Mouse (Mus musculus): ENCODE results near the gene Kif26a.

The Kif26a gene

GRCm38 (mm10) chr12:112215545-112215944, 69.5 kb downstream of the Kif26a start:
- no peak for DNase-seq (ENCODE audit: low read depth, low spot score)

DNA sequence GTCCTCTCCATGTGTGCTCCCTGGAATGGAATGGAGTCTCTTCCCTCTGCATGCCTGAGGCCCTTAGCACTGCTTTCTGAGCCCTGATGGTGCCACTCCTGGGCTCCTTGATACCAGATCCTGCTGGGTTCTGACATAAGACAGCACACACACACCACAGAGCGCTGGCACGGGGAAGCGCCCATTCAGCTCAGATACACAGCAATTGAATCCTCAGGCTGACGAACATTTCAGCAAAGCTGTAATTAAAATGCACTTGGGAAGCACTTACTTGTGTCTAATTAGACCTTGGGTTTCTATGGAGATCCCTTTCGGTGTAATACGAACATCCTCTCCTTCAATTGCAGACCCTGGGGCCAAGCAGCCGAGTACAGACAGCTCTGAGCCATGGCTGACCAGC, 71.0 kb downstream of the Kif26a start:
- no peak for DNase-seq (ENCODE audit: low read depth, low spot score)

DNA sequence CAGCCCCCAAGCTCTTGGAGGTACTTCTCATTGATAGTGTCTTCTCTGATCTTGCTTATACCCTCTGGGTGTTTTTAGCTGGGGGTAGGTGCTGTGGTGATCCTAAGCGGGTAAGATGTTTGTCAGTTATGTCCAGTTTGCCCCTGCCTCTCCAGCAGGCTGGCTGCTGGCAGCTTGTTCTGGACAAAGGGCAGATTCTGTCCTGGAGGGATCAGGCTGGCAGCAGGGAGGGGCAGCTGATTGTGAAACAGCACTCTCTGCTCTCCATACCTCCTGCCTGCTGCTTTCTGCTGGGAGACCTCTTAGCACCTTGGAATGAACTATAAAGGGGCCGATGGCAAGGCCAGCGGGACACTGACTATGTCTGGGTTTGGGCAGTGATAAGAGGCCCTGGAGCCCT, 71.7 kb downstream of the Kif26a start:
- no peak for DNase-seq (ENCODE audit: low read depth, low spot score)

- DNase-seq (ENCODE audit: low read depth, low spot score), result no peak
These were observed 75.3 kb downstream of the Kif26a start for GRCm38 (mm10) chr12:112221290-112221689.

DNA sequence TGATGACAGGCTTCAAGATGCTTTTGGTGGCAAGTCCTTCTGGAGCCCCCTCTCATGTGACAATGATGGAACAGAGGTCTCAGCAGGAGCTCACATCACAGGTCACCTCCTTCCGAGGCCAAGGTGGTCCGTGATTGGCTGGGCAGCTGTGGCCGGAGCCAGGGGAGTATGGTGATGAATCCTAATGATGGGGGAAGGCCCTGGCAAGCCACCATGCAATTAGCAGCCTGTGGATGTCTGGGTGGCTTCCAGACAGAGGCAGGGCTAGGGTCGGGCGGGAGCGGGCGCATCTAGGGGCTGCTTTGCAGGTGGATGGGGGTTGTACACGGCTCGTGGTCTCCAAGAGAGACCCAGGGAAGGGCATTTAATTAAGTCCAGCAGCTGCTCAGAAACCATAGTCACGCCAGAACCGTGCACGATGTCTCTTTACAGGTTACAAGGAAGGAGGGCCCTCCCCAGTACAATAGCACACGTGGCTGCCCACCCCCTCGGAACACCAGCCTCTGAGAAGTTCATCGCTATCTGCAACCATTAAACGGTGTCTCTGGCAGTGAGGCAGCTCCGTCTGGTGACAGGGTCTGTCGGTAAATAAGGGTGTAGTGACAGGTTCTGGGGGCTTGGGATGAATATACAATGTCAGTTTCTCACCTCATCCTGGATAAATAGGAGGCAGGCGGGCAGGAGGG, 75.9 kb downstream of the Kif26a start:
- no peak for DNase-seq (ENCODE audit: low read depth, low spot score)

- no peak for DNase-seq (ENCODE audit: low read depth, low spot score)
These were observed 77.8 kb downstream of the Kif26a start for GRCm38 (mm10) chr12:112223721-112224337.

- DNase-seq (ENCODE audit: low read depth, low spot score), result no peak
These were observed 80.2 kb downstream of the Kif26a start for GRCm38 (mm10) chr12:112226238-112226637.

DNA sequence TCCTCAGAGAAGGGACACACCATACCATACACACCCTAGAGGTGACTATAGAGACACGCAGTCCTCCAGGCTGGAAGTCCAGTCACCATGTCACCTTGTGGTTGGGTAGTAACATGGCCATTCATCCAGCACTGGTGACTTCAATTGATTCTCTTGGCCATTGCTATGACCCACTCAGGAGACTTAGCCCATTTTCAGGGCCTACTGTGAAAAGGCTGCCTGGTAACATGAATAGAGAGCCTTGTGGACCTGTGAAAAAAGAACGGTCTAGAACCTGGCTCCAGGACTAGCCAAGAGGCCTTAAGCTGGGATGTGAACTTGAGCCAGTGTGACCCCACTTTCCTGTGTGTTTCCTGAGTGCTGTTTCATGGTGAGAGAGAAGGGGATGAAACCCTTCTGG, 80.6 kb downstream of the Kif26a start:
- DNase-seq (ENCODE audit: low read depth, low spot score), result no peak

GRCm38 (mm10) chr12:112229084-112229483, 83.1 kb downstream of the Kif26a start:
- DNase-seq (ENCODE audit: low read depth, low spot score), result no peak

- DNase-seq (ENCODE audit: low read depth, low spot score), result no peak
These were observed 84.2 kb downstream of the Kif26a start for GRCm38 (mm10) chr12:112230196-112230595.
